Mouse (Mus musculus) MEL (cell line): ENCODE measurements around the gene Lpcat3.

Source experiments
- CTCF ChIP-seq, 3 experiments: IDR thresholded peaks in 2 of 3; conservative IDR thresholded peaks in 1 of 3; 2 replicates each; pipeline ENCODE4 v1.5.1; 2011 to 2012; ENCODE audit warnings: low read length in 3 of 3, low read depth in 2 of 3, mild to moderate bottlenecking in 2 of 3, improper control_type of control experiment in 1 of 3, inconsistent platforms in 1 of 3, mixed read lengths in 1 of 3, moderate library complexity in 1 of 3; ENCODE audit not compliant: control insufficient read depth in 1 of 3, insufficient read depth in 1 of 3, poor library complexity in 1 of 3, severe bottlenecking in 1 of 3
- E2F4 ChIP-seq: IDR thresholded peaks from 2 replicates; pipeline ENCODE4 v1.6.1; 2011; ENCODE audit warnings: low read depth, low read length, improper control_type of control experiment, borderline replicate concordance
- ELF1 ChIP-seq: IDR thresholded peaks from 2 replicates; pipeline ENCODE4 v1.6.1; 2014; ENCODE audit warnings: low read depth, mild to moderate bottlenecking, inconsistent platforms, low read length, improper control_type of control experiment, moderate library complexity
- JUND ChIP-seq: IDR thresholded peaks from 2 replicates; pipeline ENCODE4 v1.6.1; 2011; ENCODE audit warnings: low read depth, mild to moderate bottlenecking, improper control_type of control experiment, low read length
- KAT2A ChIP-seq: conservative IDR thresholded peaks from 2 replicates; pipeline ENCODE4 v1.6.1; 2012; ENCODE audit warnings: low read depth, low read length, improper control_type of control experiment, inconsistent platforms
- MAFK ChIP-seq: IDR thresholded peaks from 2 replicates; pipeline ENCODE4 v1.6.1; 2011; ENCODE audit warnings: low read depth, mild to moderate bottlenecking, low read length, improper control_type of control experiment, borderline replicate concordance
- MAX ChIP-seq: IDR thresholded peaks from 2 replicates; pipeline ENCODE4 v1.6.1; 2011; ENCODE audit warnings: low read length, improper control_type of control experiment
- MYB ChIP-seq: IDR thresholded peaks from 2 replicates; pipeline ENCODE4 v1.6.1; 2011; ENCODE audit warnings: mild to moderate bottlenecking, low read depth, low read length, improper control_type of control experiment
- NELFE ChIP-seq: IDR thresholded peaks from 2 replicates; pipeline ENCODE4 v1.6.1; 2011; ENCODE audit warnings: low read depth, low read length, improper control_type of control experiment
- NRF1 ChIP-seq: IDR thresholded peaks from 2 replicates; pipeline ENCODE4 v1.6.1; 2014; ENCODE audit warnings: low read depth, mild to moderate bottlenecking, inconsistent platforms, low read length, improper control_type of control experiment, moderate library complexity; ENCODE audit not compliant: poor library complexity, insufficient read depth, severe bottlenecking
- POLR2A ChIP-seq, 2 experiments: IDR thresholded peaks; 2 replicates each; pipeline ENCODE4 v1.6.1; 2011 to 2012; ENCODE audit warnings: low read length in 2 of 2, mild to moderate bottlenecking in 2 of 2, control low read depth in 1 of 2, improper control_type of control experiment in 1 of 2, low read depth in 1 of 2, moderate library complexity in 1 of 2; ENCODE audit not compliant: control insufficient read depth in 1 of 2, insufficient read depth in 1 of 2, poor library complexity in 1 of 2
- SIN3A ChIP-seq: IDR thresholded peaks from 2 replicates; pipeline ENCODE4 v1.6.1; 2012; ENCODE audit warnings: low read length, improper control_type of control experiment, inconsistent platforms
- SMC3 ChIP-seq: IDR thresholded peaks from 2 replicates; pipeline ENCODE4 v1.6.1; 2011; ENCODE audit warnings: low read depth, low read length, improper control_type of control experiment

DNA sequence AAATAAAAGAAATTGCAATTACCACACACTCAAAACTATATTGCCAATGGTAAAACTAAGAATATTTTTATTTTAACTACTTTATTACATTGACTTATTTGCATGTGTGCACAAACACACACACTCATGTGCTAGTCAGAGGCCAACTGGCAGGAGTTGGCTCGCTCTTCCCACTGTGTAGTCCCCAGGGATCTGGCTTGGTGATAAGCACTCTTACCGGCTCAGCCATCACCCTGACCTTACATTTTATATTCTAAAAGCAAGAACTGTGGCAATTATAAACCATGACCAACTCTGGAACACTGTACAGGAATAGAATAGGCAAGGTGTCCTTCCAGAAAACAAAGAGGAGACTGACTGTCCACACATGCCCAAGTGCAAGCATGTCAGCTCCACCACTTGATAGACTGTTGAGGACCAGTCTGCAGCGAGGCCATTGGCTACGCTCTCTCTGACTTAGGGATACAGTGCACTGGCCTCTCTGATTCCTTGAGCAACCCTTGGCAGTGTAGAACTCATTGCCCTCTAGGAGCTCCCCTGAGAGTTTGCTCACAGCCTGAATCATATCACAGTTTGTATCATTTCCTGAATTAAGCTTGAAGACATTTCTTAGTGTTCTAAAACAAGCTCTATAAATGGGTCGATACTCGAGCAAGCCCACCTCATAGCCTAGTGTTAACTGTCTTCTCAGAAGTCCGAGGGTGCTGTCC, 33.8 kb downstream of the Lpcat3 start:
- TF ChIP-seq ELF1 (no peak), POLR2A (IDR thresholded peaks at IDR 0.05; ENCODE audit: control insufficient read depth in 1 of 2, insufficient read depth in 1 of 2, low read depth in 1 of 2, low read length in 2 of 2, poor library complexity in 1 of 2) (no peak; a peak in 1 of 4 replicates), E2F4 (no peak), JUND (no peak), SMC3 (no peak), MAX (no peak), CTCF (IDR thresholded peaks at IDR 0.05 in 2 of 3, conservative IDR thresholded peaks at IDR 0.05 in 1 of 3; ENCODE audit: control insufficient read depth in 1 of 3, insufficient read depth in 1 of 3, low read depth in 2 of 3, low read length in 3 of 3, poor library complexity in 1 of 3, severe bottlenecking in 1 of 3) (no peak), NELFE (no peak), NRF1 (no peak), KAT2A (no peak), SIN3A (no peak), MYB (no peak), MAFK (no peak)
